Mouse (Mus musculus): ENCODE measurements around the gene Gm26602. TPM values are rescaled to one million over a fixed set of nuclear protein-coding genes. Genes with fewer than 3 reads are reported as not detected.
A peak's percentile ranks its signal among the peaks of the same experiment; 100 is the strongest.

Gm26602 gene
- polyA plus RNA-seq, 1 experiment = not detected

DNA sequence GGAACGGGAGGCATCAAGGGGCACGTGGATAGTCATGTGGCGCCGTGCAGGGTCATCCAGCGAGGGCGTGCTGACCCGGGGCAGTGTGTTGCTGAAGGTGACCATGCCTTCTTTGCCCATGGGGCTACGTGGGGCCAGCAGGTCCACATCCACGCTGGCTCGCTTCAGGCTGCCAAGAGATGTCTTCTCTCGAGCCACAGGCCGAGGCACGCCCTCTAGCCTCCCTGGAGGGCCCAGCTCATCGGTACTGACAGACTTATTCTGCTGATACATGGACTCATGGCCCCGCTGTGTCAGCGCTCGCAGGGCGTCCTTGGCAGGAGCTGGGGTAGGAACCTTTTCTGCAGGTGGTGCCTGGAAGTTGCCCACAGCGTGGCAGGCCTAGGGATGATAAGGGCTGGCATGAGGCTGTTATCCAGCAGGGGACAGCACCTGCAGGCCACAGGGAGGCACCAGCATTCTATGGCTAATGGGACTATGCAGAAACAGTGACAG is 44.8 kb upstream of the Gm26602 start:
- peaks cover 33% of the 10 kb centered on the region for H3K36me3 ChIP-seq (ENCODE audit: control insufficient read depth, insufficient read depth, low read length)
- H3K27me3 ChIP-seq (ENCODE audit: control insufficient read depth, insufficient read depth, low read length) = no peaks in the 10 kb centered on the region
- DNase-seq = no peak
- H3K27ac ChIP-seq (ENCODE audit: control insufficient read depth, insufficient read depth, low read length) = no peak overlapping the region
- no peak overlapping the region for H3K4me3 ChIP-seq (ENCODE audit: control insufficient read depth, insufficient read depth, low read length)
- TF ChIP-seq CTCF (IDR thresholded peaks at IDR 0.05; ENCODE audit: borderline replicate concordance, control insufficient read depth, extremely low read depth, insufficient read depth, low read length, poor library complexity) = no peak
- no peak for TF ChIP-seq POLR2A (IDR thresholded peaks at IDR 0.05; ENCODE audit: control insufficient read depth, extremely low read depth, insufficient read depth, low read length, poor library complexity)
- H3K4me1 ChIP-seq (replicated peaks; ENCODE audit: control insufficient read depth, insufficient read depth, low read length) = no peaks in the 10 kb centered on the region
- WGBS = 87% methylated on average over 19 of the region's 19 CpGs

DNA sequence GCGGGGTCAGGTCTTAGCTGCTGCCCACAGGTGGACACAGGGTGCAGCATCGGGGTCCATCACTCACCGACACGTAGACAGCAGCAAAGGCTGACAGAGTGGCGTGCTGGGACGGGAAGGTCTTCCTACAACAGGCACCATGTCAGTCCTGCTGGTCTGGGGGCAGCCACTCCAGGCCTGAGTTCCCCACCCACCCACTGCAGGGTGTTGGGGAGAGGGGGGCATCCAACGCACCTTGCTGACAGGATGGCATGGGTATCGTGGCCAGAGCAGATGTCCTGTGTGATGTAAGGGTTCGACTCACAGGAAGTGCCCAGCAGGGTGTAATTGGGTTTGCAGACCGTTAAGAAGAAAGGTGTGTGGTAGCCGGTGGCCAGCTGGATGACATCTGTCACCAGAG is 44.1 kb upstream of the Gm26602 start:
- no peak for DNase-seq
- H3K27me3 ChIP-seq (ENCODE audit: control insufficient read depth, insufficient read depth, low read length) = no peaks in the 10 kb centered on the region
- no peaks in the 10 kb centered on the region for H3K4me1 ChIP-seq (replicated peaks; ENCODE audit: control insufficient read depth, insufficient read depth, low read length)
- WGBS = 92% methylated on average over 11 of the region's 11 CpGs
- no peak overlapping the region for H3K4me3 ChIP-seq (ENCODE audit: control insufficient read depth, insufficient read depth, low read length)
- TF ChIP-seq POLR2A (IDR thresholded peaks at IDR 0.05; ENCODE audit: control insufficient read depth, extremely low read depth, insufficient read depth, low read length, poor library complexity) (no peak), CTCF (IDR thresholded peaks at IDR 0.05; ENCODE audit: borderline replicate concordance, control insufficient read depth, extremely low read depth, insufficient read depth, low read length, poor library complexity) (no peak)
- peaks cover 26% of the 10 kb centered on the region for H3K36me3 ChIP-seq (ENCODE audit: control insufficient read depth, insufficient read depth, low read length)
- no peak overlapping the region for H3K27ac ChIP-seq (ENCODE audit: control insufficient read depth, insufficient read depth, low read length)

DNA sequence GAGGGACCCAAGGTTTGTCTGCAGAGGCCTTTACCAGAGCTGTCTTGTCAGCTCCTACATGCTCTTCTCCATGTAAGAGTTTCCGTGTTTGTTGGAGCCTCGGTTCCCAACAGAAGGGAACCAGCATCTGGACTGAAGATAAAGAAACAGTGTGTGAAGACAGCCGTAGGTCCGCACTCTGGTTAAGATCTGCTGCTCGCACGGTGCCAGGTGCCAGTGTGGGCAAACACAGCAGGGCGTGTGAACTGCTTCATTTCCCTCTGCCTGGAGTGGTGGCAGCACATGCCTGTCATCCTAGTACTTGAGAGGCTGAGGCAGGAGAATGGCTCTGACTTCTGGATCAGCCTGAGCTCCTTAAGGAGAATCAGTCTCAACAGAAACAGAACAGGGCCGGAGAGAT is 38.8 kb upstream of the Gm26602 start:
- WGBS = 83% methylated on average over 8 of the region's 8 CpGs
- Histone ChIP-seq H3K4me3 (ENCODE audit: control insufficient read depth, insufficient read depth, low read length) (no peak overlapping the region), H3K27me3 (ENCODE audit: control insufficient read depth, insufficient read depth, low read length) (peaks cover 8% of the 10 kb centered on the region; the same call in 1 of the 2 replicates), H3K27ac (ENCODE audit: control insufficient read depth, insufficient read depth, low read length) (no peak overlapping the region), H3K4me1 (replicated peaks; ENCODE audit: control insufficient read depth, insufficient read depth, low read length) (peaks cover 16% of the 10 kb centered on the region), H3K36me3 (ENCODE audit: control insufficient read depth, insufficient read depth, low read length) (no peaks in the 10 kb centered on the region)
- TF ChIP-seq CTCF (IDR thresholded peaks at IDR 0.05; ENCODE audit: borderline replicate concordance, control insufficient read depth, extremely low read depth, insufficient read depth, low read length, poor library complexity) = no peak
- no peak for TF ChIP-seq POLR2A (IDR thresholded peaks at IDR 0.05; ENCODE audit: control insufficient read depth, extremely low read depth, insufficient read depth, low read length, poor library complexity)
- no peak for DNase-seq

DNA sequence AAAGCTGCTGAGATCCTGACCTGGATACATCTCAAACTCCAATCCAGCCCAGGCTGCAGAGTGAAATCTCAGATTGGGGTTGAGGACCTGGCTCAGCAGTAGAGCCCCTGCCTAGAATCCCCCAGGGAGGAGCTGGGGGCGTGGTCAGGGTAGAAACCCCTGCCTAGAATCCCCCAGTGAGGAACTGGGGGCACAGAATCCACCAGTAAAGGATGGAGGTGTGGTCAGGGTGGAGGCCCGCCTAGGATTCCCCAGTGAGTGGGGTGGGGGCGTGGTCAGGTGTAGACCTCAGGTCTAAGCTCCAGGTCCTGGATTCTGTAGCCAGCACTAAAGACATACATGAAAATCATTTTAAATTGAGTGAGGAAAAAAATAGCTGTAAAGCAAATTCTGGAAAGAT is 37.8 kb upstream of the Gm26602 start:
- peaks cover 8% of the 10 kb centered on the region; the same call in 1 of the 2 replicates for H3K27me3 ChIP-seq (ENCODE audit: control insufficient read depth, insufficient read depth, low read length)
- no peak for DNase-seq
- no peaks in the 10 kb centered on the region for H3K36me3 ChIP-seq (ENCODE audit: control insufficient read depth, insufficient read depth, low read length)
- no peak overlapping the region for H3K27ac ChIP-seq (ENCODE audit: control insufficient read depth, insufficient read depth, low read length)
- no peak for TF ChIP-seq CTCF (IDR thresholded peaks at IDR 0.05; ENCODE audit: borderline replicate concordance, control insufficient read depth, extremely low read depth, insufficient read depth, low read length, poor library complexity)
- no peak for TF ChIP-seq POLR2A (IDR thresholded peaks at IDR 0.05; ENCODE audit: control insufficient read depth, extremely low read depth, insufficient read depth, low read length, poor library complexity)
- WGBS = 71% methylated on average over 3 of the region's 3 CpGs
- peaks cover 26% of the 10 kb centered on the region for H3K4me1 ChIP-seq (replicated peaks; ENCODE audit: control insufficient read depth, insufficient read depth, low read length)
- no peak overlapping the region for H3K4me3 ChIP-seq (ENCODE audit: control insufficient read depth, insufficient read depth, low read length)

DNA sequence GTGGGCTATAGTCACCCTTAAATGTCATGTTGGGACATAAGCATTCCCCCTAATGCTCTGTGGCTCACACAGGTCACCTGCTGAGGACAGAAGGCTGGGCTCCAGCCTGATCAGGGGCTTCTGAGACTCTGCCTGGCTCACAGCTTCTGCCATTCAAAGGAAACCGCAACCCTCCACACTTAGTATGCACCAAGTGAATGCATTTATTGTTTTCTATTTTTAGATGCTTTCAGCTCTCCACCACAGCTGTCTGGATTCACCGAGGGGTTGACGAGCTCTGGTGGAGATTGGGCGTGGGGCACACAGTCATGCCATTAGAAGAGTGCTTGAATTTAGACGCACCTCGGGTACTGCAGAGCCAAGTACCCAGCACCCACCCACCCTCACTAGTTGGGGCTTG is 37.3 kb upstream of the Gm26602 start:
- Histone ChIP-seq H3K4me1 (replicated peaks; ENCODE audit: control insufficient read depth, insufficient read depth, low read length) (peaks cover 28% of the 10 kb centered on the region), H3K27me3 (ENCODE audit: control insufficient read depth, insufficient read depth, low read length) (peaks cover 8% of the 10 kb centered on the region; the same call in 1 of the 2 replicates), H3K36me3 (ENCODE audit: control insufficient read depth, insufficient read depth, low read length) (no peaks in the 10 kb centered on the region), H3K4me3 (ENCODE audit: control insufficient read depth, insufficient read depth, low read length) (no peak overlapping the region), H3K27ac (ENCODE audit: control insufficient read depth, insufficient read depth, low read length) (no peak overlapping the region)
- TF ChIP-seq CTCF (IDR thresholded peaks at IDR 0.05; ENCODE audit: borderline replicate concordance, control insufficient read depth, extremely low read depth, insufficient read depth, low read length, poor library complexity) = no peak
- WGBS = 10% methylated on average over 6 of the region's 6 CpGs
- DNase-seq = no peak

DNA sequence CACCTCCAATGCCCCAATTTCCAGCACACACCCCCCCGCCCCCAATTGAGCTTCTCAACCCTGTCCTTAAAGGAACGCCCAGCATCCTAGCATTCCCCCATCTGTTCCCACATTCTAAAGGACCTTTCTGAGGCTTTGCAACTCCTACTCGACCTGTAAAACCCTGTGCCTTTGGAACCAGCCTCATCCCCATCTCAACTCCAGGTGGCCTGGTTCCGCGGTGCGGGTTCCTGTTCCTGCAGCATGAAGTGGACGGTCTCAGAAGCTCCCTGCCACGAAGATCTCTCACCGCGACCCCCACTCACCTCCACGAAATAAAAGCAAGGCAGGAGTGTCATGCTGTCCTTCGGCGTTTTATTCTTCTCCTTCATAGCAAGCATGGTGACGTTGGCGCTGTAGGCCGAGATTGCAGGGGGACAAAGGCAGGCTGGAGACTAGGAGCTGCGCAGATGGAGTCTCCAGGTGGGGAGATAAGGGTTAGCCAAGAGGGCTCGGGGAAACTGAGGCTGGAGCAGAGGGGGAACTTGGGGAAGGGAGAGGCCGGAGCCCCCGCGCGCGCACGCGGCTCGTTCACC is 36.9 kb upstream of the Gm26602 start:
- no peak for TF ChIP-seq CTCF (IDR thresholded peaks at IDR 0.05; ENCODE audit: borderline replicate concordance, control insufficient read depth, extremely low read depth, insufficient read depth, low read length, poor library complexity)
- TF ChIP-seq POLR2A (IDR thresholded peaks at IDR 0.05; ENCODE audit: control insufficient read depth, extremely low read depth, insufficient read depth, low read length, poor library complexity) = no peak
- peaks cover 28% of the 10 kb centered on the region for H3K4me1 ChIP-seq (replicated peaks; ENCODE audit: control insufficient read depth, insufficient read depth, low read length)
- no peak overlapping the region for H3K27ac ChIP-seq (ENCODE audit: control insufficient read depth, insufficient read depth, low read length)
- no peak for DNase-seq
- WGBS = 4% methylated on average over 26 of the region's 26 CpGs
- no peaks in the 10 kb centered on the region for H3K36me3 ChIP-seq (ENCODE audit: control insufficient read depth, insufficient read depth, low read length)
- peaks cover 8% of the 10 kb centered on the region; the same call in 1 of the 2 replicates for H3K27me3 ChIP-seq (ENCODE audit: control insufficient read depth, insufficient read depth, low read length)
- peak overlapping the region; percentile 37 for H3K4me3 ChIP-seq (ENCODE audit: control insufficient read depth, insufficient read depth, low read length)
